In the genomic region with DNA sequence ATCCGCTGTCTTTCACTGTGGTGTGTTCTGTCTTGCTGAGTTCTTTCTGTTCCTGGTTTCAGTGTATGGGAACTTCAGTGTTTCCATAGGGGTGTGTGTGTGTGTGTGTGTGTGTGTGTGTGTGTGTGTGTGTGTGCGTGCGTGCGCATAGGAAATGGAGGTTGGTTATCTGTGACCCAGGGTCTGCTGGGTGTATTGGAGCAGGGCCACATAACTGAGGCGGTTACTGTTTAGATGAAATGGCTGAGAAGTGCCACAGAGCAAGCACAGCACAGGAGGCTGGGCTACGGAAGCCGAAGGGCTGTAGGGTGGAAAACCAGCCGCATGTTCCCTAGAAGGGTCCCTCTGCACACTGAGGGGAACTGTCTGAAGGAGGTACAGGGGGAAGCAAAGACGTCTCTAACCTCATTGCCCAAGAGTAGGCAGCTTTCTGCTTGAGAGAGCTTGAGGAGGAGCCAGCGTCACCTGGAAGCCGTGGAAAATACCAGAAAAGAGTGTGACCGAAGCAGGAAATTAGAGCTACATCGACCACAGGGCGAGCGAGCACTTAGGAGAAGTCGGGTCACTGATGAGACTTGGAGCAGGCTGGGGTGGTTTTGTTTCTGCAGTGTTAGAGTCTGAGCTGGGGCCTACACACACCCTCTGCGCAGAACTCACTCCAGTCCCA, we compare ENCODE assay signal across 20 mouse cellular contexts. TPM values are rescaled to one million over a fixed set of nuclear protein-coding genes. Genes with fewer than 3 reads are reported as not detected.
DNase-seq lines count a peak whose midpoint lies in the region; ATAC-seq and TF ChIP-seq lines count a peak whose summit lies in the region.
"Had no signal": no experiment of that assay in that cellular context is flagged by ENCODE, and none has a peak within 500 bp of the region (broad histone marks: within the 10 kb centered on the region; RNA-seq: fewer than 3 reads in every experiment).

No protein-coding gene starts in this region.

- 83% methylated on average over 17 of the region's 17 CpGs for WGBS in heart, embryonic 15.5 days
- whole genome bisulfite sequencing in heart, adult 2 months = 78% methylated on average over 17 of the region's 17 CpGs
- WGBS in midbrain, embryonic 16.5 days = 93% methylated on average over 17 of the region's 17 CpGs
- WGBS in stomach, postnatal 0 days = 83% methylated on average over 17 of the region's 17 CpGs

- DNase-seq in heart, adult 2 months = no peak
- DNase-seq in layer of hippocampus, adult 2 months (ENCODE audit: low spot score in 2 of 2) = no peak
- DNase-seq in layer of hippocampus, adult 9-11 months = no peak
- no peak for DNase-seq in stomach, postnatal 0 days (ENCODE audit: low spot score)
- DNase-seq: adrenal gland, adult 8-10 months; B cell, adult 2 months; gastrocnemius, postnatal 25 days; kidney, adult 18-20 months; left cerebral cortex, postnatal 4 days; spleen, adult 18-20 months; thymus, adult 18-20 months had no signal

- no peak for TF ChIP-seq POLR2A in heart, adult 2 months (IDR thresholded peaks at IDR 0.05; ENCODE audit: insufficient read depth, low read depth, low read length)

- H3K4me3 ChIP-seq in heart, embryonic 15.5 days = no peak overlapping the region
- no peak overlapping the region for H3K4me3 ChIP-seq in heart, adult 2 months
- H3K4me3 ChIP-seq in layer of hippocampus, adult 2 months = no peak overlapping the region
- no peak overlapping the region for H3K4me3 ChIP-seq in midbrain, embryonic 16.5 days (ENCODE audit: low read depth, low read length)
- H3K4me3 ChIP-seq in stomach, postnatal 0 days (ENCODE audit: low read depth, low read length) = no peak overlapping the region
- H3K4me3 ChIP-seq: embryonic facial prominence, embryonic 12.5 days; forebrain, embryonic 15.5 days; lung, embryonic 15.5 days; midbrain, embryonic 13.5 days; myocyte had no signal

- H3K9me3 ChIP-seq in heart, embryonic 15.5 days (replicated peaks) = no peaks in the 10 kb centered on the region
- H3K9me3 ChIP-seq in midbrain, embryonic 16.5 days (replicated peaks; ENCODE audit: control insufficient read depth, low read length, poor library complexity, severe bottlenecking) = no peaks in the 10 kb centered on the region
- H3K9me3 ChIP-seq in stomach, postnatal 0 days (ENCODE audit: control insufficient read depth, low read length) = no peaks in the 10 kb centered on the region
- H3K9me3 ChIP-seq: embryonic facial prominence, embryonic 12.5 days; forebrain, embryonic 15.5 days; lung, embryonic 15.5 days; midbrain, embryonic 13.5 days had no signal

- H3K27ac ChIP-seq in heart, embryonic 15.5 days = peak overlapping the region; percentile 45; the same call in 1 of the 2 replicates
- no peak overlapping the region for H3K27ac ChIP-seq in heart, adult 2 months
- peak overlapping the region; percentile 91; the same call in 1 of the 2 replicates for H3K27ac ChIP-seq in layer of hippocampus, adult 2 months
- H3K27ac ChIP-seq in midbrain, embryonic 16.5 days (ENCODE audit: low read length) = no peak overlapping the region
- no peak overlapping the region for H3K27ac ChIP-seq in stomach, postnatal 0 days (replicated peaks)
- H3K27ac ChIP-seq: embryonic facial prominence, embryonic 12.5 days; forebrain, embryonic 15.5 days; lung, embryonic 15.5 days; macrophage; midbrain, embryonic 13.5 days had no signal

- peaks cover 24% of the 10 kb centered on the region for H3K36me3 ChIP-seq in heart, embryonic 15.5 days
- no peaks in the 10 kb centered on the region for H3K36me3 ChIP-seq in heart, adult 2 months (ENCODE audit: control insufficient read depth, insufficient read depth, low read length)
- peaks cover 20% of the 10 kb centered on the region for H3K36me3 ChIP-seq in midbrain, embryonic 16.5 days (ENCODE audit: control insufficient read depth, insufficient read depth, low read length)
- H3K36me3 ChIP-seq in stomach, postnatal 0 days (ENCODE audit: control insufficient read depth, insufficient read depth, low read length) = 0 out of 2 replicates have a peak, but pooled peaks cover 2% of the 10 kb centered on the region

- TF ChIP-seq EP300 in heart, adult 2 months (IDR thresholded peaks at IDR 0.05; ENCODE audit: insufficient read depth, low read depth, low read length) = no peak
- TF ChIP-seq EP300 in stomach, postnatal 0 days (optimal IDR thresholded peaks at IDR 0.05) = no peak

- intact Hi-C loops in heart, adult 2 months (cut with DNase I) = no loop called here

- peaks cover 2% of the 10 kb centered on the region; the same call in 1 of the 2 replicates for H3K79me2 ChIP-seq in heart, adult 2 months (replicated peaks; ENCODE audit: control insufficient read depth, insufficient read depth, low read length)

- H3K4me1 ChIP-seq in heart, embryonic 15.5 days (replicated peaks) = peaks cover 29% of the 10 kb centered on the region
- peaks cover 8% of the 10 kb centered on the region for H3K4me1 ChIP-seq in heart, adult 2 months (ENCODE audit: control insufficient read depth, insufficient read depth, low read length)
- H3K4me1 ChIP-seq in midbrain, embryonic 16.5 days (ENCODE audit: control insufficient read depth, insufficient read depth, low read length) = peaks cover 10% of the 10 kb centered on the region
- H3K4me1 ChIP-seq in stomach, postnatal 0 days (replicated peaks; ENCODE audit: control insufficient read depth, insufficient read depth) = no peaks in the 10 kb centered on the region

- no peaks in the 10 kb centered on the region for H3K27me3 ChIP-seq in heart, embryonic 15.5 days
- no peaks in the 10 kb centered on the region for H3K27me3 ChIP-seq in heart, adult 2 months (ENCODE audit: control insufficient read depth, insufficient read depth, low read length)
- H3K27me3 ChIP-seq in midbrain, embryonic 16.5 days (ENCODE audit: control insufficient read depth, insufficient read depth, low read depth, low read length) = no peaks in the 10 kb centered on the region
- no peaks in the 10 kb centered on the region for H3K27me3 ChIP-seq in stomach, postnatal 0 days (ENCODE audit: control insufficient read depth, insufficient read depth, low read length)
- H3K27me3 ChIP-seq: embryonic facial prominence, embryonic 12.5 days; forebrain, embryonic 15.5 days; lung, embryonic 15.5 days; midbrain, embryonic 13.5 days had no signal

- no peak overlapping the region for H3K4me2 ChIP-seq in heart, embryonic 15.5 days
- no peak overlapping the region for H3K4me2 ChIP-seq in midbrain, embryonic 16.5 days (ENCODE audit: low read length)
- H3K4me2 ChIP-seq in stomach, postnatal 0 days (replicated peaks; ENCODE audit: low read depth) = no peak overlapping the region
- H3K4me2 ChIP-seq: embryonic facial prominence, embryonic 12.5 days; forebrain, embryonic 15.5 days; lung, embryonic 15.5 days; midbrain, embryonic 13.5 days had no signal

- no peak overlapping the region for H3K9ac ChIP-seq in heart, embryonic 15.5 days
- no peak overlapping the region for H3K9ac ChIP-seq in heart, adult 2 months (ENCODE audit: low read depth, low read length)
- H3K9ac ChIP-seq in midbrain, embryonic 16.5 days (ENCODE audit: low read depth, low read length) = no peak overlapping the region
- no peak overlapping the region for H3K9ac ChIP-seq in stomach, postnatal 0 days (ENCODE audit: low read length)
- H3K9ac ChIP-seq: embryonic facial prominence, embryonic 12.5 days; forebrain, embryonic 15.5 days; lung, embryonic 15.5 days; midbrain, embryonic 13.5 days had no signal

- no peak for TF ChIP-seq CTCF in heart, adult 2 months (IDR thresholded peaks at IDR 0.05)
- TF ChIP-seq CTCF in layer of hippocampus, adult 2 months (conservative IDR thresholded peaks at IDR 0.05) = no peak
- TF ChIP-seq CTCF in stomach, postnatal 0 days (IDR thresholded peaks at IDR 0.05; ENCODE audit: low read depth) = no peak

- no peak for ATAC-seq in heart, embryonic 15.5 days (replicated peaks; ENCODE audit: insufficient number of reproducible peaks, insufficient read depth, low FRiP score, low read depth)
- peak; percentile 58 for ATAC-seq in granulocyte monocyte progenitor cell, adult 5-6 weeks (replicated peaks; ENCODE audit: poor library complexity, severe bottlenecking)
- ATAC-seq in midbrain, embryonic 16.5 days = no peak
- no peak for ATAC-seq in stomach, postnatal 0 days (ENCODE audit: low FRiP score, low TSS enrichment)
- ATAC-seq: forebrain, embryonic 15.5 days; midbrain, embryonic 13.5 days had no signal

RNA-seq across cellular contexts. Expression of a gene that starts 23.4 kb away (rescaled TPM):
- polyA plus RNA-seq in heart, embryonic 15.5 days (2015; fragmentation: Nextera tagmentation; extraction: Ambion mirVana) = 197 and 200 TPM in 2 replicates
- total RNA-seq in heart, adult 2 months (2021) = 10 to 100 TPM; 60.9 to 67.2 TPM
- 143 and 187 TPM in 2 replicates for polyA plus RNA-seq in heart, adult 2 months (2012; rRNA removed)
- total RNA-seq in layer of hippocampus, adult 2 months (2021) = 10 to 100 TPM; 47.0 to 56.7 TPM
- 197 and 242 TPM in 2 replicates for total RNA-seq in granulocyte monocyte progenitor cell, adult 5-6 weeks (2014; fragmentation: Nextera tagmentation)
- total RNA-seq in granulocyte monocyte progenitor cell, adult 5-6 weeks (2017) = 317 and 374 TPM in 2 replicates
- 77.2 and 83.0 TPM in 2 replicates for polyA plus RNA-seq in midbrain, embryonic 16.5 days (2015; fragmentation: Nextera tagmentation; extraction: Ambion mirVana)
- polyA plus RNA-seq in stomach, postnatal 0 days (2015; fragmentation: Nextera tagmentation; extraction: Ambion mirVana) = 334 and 340 TPM in 2 replicates

RNA-seq across cellular contexts. Expression of a gene that starts 29.0 kb away (rescaled TPM):
- polyA plus RNA-seq in heart, embryonic 15.5 days (2015; fragmentation: Nextera tagmentation; extraction: Ambion mirVana) = 6.5 and 8.6 TPM in 2 replicates
- total RNA-seq in heart, adult 2 months (2021) = 10 to 100 TPM; 63.5 to 72.9 TPM
- 6.1 and 10.7 TPM in 2 replicates for polyA plus RNA-seq in heart, adult 2 months (2012; rRNA removed)
- 100 to 1,000 TPM; 127 to 134 TPM for total RNA-seq in layer of hippocampus, adult 2 months (2021)
- total RNA-seq in granulocyte monocyte progenitor cell, adult 5-6 weeks (2014; fragmentation: Nextera tagmentation) = 18.8 and 30.0 TPM in 2 replicates
- 16.8 and 17.0 TPM in 2 replicates for total RNA-seq in granulocyte monocyte progenitor cell, adult 5-6 weeks (2017)
- 9.7 and 11.0 TPM in 2 replicates for polyA plus RNA-seq in midbrain, embryonic 16.5 days (2015; fragmentation: Nextera tagmentation; extraction: Ambion mirVana)
- polyA plus RNA-seq in stomach, postnatal 0 days (2015; fragmentation: Nextera tagmentation; extraction: Ambion mirVana) = 6.1 and 9.3 TPM in 2 replicates

Comparison
In these comparisons a context has a peak if more than half of its experiments do, and no peak if none do; other contexts are left out.
1. H3K27ac ChIP-seq: peak in heart, embryonic 15.5 days (single experiment) and layer of hippocampus, adult 2 months (single experiment); none in heart, adult 2 months (single experiment), midbrain, embryonic 16.5 days (single experiment) and stomach, postnatal 0 days (single experiment).